Mouse (Mus musculus): ENCODE data around the gene Mrps36.
"Not testable (repeated sequence)": the region's sequence is repeated elsewhere in the genome, so short reads cannot be mapped to it uniquely, and the experiment has no call there.

The Mrps36 gene

DNA sequence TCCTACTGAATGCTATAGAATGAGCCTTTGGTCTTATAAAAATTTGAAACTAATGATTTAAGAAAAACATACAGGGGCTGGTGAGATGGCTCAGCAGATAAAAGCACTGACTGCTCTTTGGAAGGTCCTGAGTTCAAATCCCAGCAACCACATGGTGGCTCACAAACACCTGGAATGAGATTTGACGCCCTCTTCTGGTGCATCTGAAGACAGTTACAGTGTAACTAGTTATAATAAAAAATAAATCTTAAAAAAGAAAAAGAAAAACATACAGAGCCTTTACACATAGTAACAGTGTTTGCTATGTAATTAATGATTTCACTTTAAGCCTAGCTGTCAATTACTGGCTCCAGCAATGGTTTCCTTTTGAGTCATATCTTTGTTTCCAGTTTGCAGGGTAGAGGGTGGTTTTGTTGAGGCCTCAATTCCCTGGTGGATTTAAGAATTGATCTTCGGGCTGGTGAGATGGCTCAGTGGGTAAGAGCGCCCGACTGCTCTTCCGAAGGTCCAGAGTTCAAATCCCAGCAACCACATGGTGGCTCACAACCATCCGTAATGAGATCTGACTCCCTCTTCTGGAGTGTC lies 12.9 kb downstream of the Mrps36 start:
- DNase-seq = not testable (repeated sequence)

DNA sequence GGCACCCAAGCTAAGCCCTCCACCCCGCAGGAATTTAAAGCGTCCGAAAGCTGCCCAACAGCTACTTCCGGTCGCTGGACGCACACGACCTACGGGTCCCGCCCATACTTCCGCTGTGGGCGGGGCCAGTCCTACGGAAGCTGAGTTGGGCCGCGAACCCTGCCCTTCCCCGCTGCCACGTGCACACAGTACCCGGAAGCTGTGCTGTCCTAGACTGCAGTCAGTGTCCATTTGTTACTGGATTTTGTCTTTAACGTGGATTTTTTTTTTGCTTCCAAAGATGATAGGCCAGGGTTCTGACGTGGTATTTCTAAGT lies 13.6 kb downstream of the Mrps36 start, which contains the start of gene Cdk7:
Gene Cdk7 (minus strand): TSS at position 79 of the 316 bp plus-strand sequence.
- DNase-seq = peak; percentile 99

DNA sequence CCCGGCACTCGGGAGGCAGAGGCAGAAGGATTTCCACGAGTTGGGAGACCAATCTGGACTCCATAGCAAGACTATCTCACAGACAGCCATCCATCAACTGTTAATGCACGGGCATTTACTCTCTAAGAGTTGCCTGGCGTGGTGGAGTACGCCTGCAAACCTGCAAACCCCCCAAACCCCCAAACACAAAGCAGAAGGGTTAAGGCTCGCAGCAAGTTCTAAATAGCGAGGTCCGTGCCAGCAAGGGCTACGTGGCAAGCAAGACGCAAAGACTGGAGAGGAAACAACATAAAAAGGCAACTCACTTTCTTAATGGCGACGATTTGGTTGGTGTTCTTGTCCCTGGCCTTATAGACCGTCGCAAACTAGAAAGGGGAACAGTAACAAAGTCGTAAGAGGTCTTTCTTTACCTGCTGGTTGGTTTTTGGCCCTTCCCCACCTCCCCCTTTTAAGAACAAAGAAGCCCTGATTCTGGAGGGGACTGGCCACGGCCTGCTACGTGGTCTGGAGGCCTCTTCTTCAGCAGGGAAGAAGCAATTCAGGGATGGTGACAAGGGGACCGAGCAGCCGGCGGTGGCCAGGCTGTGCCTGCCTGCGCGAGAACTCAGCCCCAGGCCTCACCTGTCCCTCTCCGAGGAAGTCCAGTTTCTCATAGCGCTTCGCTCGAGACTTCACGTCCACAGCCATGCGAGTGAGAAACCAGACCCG lies 14.2 kb downstream of the Mrps36 start:
- DNase-seq = peak; percentile 4

DNA sequence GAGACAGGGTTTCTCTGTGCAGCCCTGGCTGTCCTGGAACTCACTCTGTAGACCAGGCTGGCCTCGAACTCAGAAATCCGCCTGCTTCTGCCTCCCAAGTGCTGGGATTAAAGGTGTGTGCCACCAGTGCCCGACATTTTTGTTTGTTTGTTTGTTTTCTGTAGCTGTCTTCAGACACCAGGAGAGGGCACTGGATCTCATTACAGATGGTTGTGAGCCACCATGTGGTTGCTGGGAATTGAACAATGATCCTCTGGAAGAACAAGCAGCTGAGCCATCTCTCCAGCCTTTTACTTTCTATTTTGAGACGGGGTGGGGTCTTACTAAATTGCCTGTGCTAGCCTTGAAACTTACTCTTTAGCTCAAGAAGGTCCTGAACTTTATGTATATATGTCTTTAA lies 15.9 kb downstream of the Mrps36 start:
- not testable (repeated sequence) for DNase-seq

DNA sequence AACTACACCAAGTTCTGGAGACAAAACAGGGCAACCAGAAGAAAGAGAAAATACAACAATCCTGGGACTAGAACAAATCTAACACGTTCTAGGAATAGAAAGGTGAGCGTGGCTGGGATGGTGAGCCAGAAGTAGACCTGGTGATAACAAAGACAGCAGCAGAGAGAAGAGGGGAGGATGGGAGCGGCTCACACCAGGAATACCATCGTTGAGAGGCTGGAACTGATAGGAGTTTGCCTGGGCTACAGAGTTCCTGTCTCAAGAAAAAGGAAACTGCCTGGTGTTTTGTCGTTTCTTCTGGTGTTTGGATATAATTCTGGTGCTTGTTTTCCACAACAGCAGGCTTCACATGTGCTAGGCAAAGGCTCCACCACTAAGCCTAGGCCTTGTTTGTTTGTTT lies 16.4 kb downstream of the Mrps36 start:
- no peak for DNase-seq

DNA sequence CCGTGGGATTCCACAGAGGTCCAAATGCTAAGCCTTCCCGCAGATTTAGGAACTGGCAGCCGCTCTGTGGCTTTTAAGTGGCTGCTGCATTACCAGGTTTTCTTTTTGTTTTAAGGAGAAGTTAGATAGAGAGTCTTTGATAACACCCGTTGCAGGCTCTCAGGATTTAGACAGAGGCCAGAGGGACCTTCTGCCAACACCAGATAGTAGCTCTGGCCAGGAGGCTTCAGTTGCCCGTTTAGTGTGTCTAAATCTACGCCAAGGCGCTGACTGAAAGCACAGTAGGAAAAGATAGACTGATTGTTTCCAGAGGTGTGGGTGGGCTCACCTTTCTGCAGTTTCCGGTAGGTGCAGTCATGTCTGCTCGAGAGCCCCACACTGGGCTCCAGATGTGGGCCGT lies 19.3 kb downstream of the Mrps36 start:
- DNase-seq = no peak

DNA sequence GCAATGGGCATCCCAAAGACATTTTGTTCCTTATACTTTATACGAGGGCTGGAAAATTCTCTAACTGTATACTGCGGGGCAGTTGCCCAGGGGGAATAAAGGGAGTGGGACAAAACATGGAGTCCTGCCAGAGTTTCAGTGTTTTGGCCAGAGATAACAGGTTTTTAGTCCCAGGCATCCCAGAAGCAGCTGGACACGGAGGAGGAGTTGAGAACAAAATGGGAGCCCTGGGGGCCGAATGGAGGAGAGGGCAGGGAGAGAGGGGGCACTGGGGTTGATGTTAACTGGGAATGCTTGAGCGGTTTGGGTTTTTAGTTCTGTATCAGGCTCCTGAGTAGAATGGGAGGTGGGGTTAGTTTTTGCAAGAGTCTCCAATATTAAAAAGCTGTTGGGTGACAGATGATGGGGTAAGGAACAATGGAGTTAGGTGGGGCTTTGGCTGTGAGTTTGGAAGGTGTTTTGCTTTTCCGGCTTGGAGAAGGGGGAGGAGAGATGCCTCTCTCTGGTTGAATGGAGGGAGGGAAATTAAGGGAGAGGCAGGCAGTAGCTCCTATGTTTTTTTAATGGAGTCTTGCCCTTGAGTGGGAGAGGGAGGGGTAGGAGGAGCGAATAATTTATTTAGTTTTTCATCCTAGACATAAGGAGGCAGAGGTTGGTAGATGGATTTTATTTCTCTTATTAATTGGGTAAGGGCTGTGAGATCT lies 20.3 kb downstream of the Mrps36 start:
- no peak for DNase-seq

DNA sequence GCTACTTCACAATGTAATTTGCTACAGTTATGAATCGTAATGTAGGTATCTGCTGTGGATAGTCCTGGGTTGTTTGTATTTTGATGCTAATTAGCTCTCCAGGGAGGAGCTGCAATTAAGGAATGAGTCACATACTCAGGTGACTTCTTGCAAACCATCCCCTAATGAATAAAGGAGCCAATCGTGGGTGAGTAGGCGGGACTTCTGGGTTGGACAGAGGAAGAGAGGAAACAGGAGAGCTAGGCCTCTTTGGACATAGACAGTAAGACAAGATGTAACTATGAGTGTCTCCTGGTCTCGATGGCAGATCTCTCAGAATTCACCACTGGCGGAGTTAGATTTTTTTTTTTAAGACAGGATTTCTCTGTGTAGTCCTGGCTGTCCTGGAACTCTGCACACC lies 22.8 kb downstream of the Mrps36 start:
- no peak for DNase-seq

DNA sequence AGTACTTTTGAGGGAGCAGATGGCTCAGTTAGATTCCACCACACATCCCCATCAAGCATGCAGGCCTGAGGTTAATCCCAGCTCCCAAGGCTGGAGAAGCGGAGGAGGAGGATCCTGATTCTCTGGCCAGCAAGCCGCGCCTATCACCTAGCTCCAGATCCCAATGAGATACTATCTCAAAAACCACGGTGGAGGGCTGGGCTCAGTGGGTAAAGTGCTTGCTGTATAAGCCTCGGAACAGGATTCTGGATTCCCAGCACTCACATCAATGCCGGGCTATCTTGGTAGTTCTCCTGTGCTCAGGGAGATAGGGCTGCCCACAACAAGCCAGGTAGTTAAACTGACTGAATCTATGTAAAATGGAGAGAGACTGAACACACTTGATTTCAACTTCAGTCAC lies 29.0 kb downstream of the Mrps36 start:
- no peak for DNase-seq

DNA sequence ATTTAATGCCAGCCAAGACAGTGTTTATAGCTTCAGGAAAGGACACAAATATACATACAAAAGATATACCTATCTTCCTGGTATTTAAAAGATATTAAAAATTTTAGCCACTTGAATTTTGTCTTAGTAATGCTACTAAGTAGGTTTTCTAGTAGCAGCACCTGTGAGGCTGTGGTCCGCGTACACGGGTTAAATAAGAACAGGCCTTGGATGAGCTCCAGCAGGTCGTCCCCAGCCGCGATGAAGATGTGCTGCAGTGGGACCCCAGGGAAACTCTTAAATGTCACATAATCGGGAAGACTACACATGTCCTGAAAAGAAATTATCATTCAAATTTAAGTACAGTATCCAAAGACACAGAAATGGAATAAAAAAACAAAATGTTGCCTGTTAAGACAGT lies 38.3 kb downstream of the Mrps36 start:
- no peak for DNase-seq

DNA sequence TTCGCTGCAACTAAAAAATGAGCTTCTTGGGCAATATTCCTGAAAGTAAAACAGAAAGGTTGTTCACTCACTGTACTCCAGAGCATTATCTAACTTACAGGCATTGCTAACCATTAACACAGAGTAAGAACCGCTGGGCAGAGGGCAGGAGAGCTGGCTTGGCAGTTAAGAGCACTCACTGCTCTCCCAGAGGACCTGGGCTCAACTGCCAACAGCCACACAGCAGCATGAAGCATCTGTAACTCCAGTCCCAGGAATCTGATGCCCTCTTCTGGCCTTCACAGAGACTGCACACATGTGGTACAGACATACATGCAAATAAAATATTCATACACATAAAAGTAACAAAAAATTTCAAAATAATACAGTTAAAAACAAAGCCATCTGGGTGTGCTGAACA lies 41.0 kb downstream of the Mrps36 start:
- DNase-seq = no peak

DNA sequence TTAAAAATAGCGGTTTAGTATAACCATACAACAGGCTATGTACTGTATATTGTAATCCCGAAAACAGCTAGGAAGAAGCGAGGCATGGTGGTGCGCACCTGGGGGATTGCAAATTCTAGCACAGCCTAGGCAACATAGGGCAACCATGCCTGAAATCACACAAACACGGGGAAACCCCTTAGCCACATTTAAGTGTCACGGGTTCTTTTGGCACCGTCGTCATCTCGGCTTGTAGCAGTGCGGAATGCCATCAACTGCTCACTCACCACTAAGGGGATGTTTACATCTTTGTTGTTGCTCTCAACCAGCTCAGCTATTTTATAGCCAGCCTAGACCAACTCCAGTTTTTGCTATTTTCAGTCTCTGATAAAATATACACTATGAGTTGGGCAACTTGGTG lies 45.6 kb downstream of the Mrps36 start:
- DNase-seq = no peak

DNA sequence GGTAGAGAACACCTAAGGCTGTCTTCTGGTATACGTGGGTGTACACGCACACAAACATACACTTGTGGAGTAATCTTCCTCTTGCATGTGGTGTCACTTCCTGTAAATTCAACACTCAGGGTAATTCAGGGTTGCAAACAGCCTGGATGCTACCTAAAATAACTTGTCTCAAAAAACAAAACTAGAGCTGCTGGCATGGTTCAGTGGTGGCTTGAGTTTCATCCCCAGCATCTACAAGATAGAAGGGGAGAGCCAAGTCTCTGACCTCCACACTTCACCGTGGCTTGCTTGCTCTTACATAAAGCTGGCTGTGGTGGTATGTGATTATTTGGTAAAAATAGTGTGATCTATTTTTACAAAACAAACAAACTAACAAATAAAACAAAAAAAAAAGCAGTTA lies 46.9 kb downstream of the Mrps36 start:
- no peak for DNase-seq

DNA sequence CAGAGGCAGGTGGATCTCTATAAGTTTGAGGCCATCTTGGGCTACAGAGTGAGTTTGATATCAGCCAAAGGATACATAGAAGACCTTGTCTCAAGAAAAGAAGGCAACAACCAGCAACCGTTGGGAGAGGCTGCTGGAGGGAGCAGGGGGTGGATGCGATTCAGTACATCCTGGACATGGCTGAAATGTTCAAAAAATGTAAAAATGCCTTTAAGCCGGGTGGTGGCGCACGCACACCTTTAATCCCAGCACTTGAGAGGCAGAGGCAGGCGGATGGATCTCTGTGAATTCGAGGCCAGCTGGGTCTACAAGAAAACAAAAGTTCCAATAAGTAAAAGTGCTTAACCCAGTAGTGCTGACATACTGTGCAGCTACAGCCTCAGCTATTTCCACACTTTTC lies 56.9 kb downstream of the Mrps36 start:
- no peak for DNase-seq
